Mouse (Mus musculus): ENCODE data around the gene Gm20388.

DNA sequence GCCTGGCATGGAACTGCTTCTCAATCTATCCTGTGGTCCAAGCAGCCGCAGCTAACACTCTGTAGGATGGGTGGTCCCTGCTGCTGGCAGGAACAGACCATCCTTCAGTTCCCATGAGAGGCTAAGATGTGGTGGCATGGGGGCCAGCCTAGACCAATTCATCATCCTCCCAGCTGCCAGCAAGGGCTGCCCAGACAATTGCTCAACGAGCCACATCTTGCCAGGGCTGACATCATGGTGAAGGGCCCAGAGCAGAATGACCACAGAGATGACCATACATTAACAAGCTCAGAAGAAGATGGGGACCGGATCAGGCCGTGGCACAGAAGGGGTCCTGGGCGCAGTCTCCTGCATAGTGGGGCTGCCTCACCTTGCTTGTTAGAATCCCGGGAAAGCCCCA lies 700.2 kb downstream of the Gm20388 start:
- TF ChIP-seq CTCF (IDR thresholded peaks at IDR 0.05; ENCODE audit: borderline replicate concordance, extremely low read depth, insufficient read depth, insufficient read length), result no peak
- no peak for TF ChIP-seq POLR2A (IDR thresholded peaks at IDR 0.05; ENCODE audit: borderline replicate concordance, extremely low read depth, insufficient read depth, insufficient read length, poor library complexity, severe bottlenecking)

Measured in brain, embryonic 14.5 days (tissue).